Mouse (Mus musculus) lung, adult 2 months (tissue): ENCODE measurements around the gene Ptpn13.

Experiments
- CTCF ChIP-seq: fragments of 200-500 bp; IDR thresholded peaks from 2 replicates; pipeline ENCODE4 v1.5.1; 2011; ENCODE audit warnings: mild to moderate bottlenecking, low read length, control low read depth; ENCODE audit not compliant: insufficient read depth
- POLR2A ChIP-seq: fragments of 200-500 bp; IDR thresholded peaks from 2 replicates; pipeline ENCODE4 v1.6.1; 2011; ENCODE audit warnings: low read depth, mild to moderate bottlenecking, control low read depth, low read length, borderline replicate concordance; ENCODE audit errors: extremely low read depth

DNA sequence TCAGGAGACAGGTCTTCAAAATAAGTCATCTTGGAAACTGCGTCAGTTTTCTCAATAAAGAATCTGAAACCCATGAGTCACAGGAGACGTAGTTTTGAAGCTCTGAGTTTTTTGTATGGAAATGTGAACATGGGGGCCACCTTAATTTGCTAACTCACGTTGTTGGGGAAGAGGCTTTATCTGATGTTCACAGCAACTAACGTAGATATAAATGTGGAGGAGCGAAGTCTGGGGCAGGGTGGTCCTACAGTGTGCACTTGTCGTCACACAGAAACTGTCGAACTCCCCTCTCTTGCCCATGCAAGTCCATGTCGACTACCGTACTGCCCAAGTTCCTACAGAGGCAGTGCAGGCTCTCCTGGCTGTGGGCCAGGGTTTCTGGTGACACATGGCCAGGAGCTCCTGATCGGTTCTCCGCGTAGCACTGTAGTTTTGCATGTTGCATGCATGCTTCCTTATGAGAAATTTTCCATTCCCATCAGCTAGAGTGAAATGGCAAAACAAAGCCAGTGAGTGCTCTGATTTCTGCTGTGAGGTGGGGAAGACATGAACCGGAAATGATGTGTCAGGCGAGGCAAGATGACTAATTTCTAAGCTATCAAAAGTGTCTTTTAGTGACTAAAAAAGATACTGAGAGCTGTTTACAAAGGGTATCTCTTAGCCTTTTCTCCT lies 93.9 kb downstream of the Ptpn13 start:
- no peak for TF ChIP-seq CTCF
- TF ChIP-seq POLR2A: no peak
